Mouse (Mus musculus) megakaryocyte, embryonic 14.5 days (primary cell): ENCODE results near the gene Tenm3.

Experiments used
- FLI1 ChIP-seq: IDR thresholded peaks from 2 replicates; pipeline ENCODE4 v1.6.1; 2012; ENCODE audit warnings: low read length, inconsistent platforms, mixed read lengths
- GATA1 ChIP-seq: IDR thresholded peaks from 3 replicates; pipeline ENCODE4 v1.6.1; 2012; ENCODE audit warnings: mixed read lengths, low read length, inconsistent platforms, borderline replicate concordance

GRCm38 (mm10) chr8:48865972-48866371 lies 22.2 kb upstream of the Tenm3 start:
- no peak for TF ChIP-seq GATA1
- no peak for TF ChIP-seq FLI1
